Mouse (Mus musculus) liver, adult 10 weeks (tissue): ENCODE measurements around the gene Gtf2e1. TPM values are rescaled to one million over a fixed set of nuclear protein-coding genes. Genes with fewer than 3 reads are reported as not detected.

Source experiments
- polyA plus RNA-seq: library from polyadenylated mRNA; stranded (reverse); fragments of 350-450 nt; fragmentation: Illumina TruSeq; extraction: RNeasy Lipid Tissue Mini Kit (QIAGEN cat#74804); gene quantifications from one replicate; pipeline ENCODE4 v1.2.3, GENCODE M21; 2014; ENCODE audit warnings: low read depth, low replicate concordance

The Gtf2e1 gene
- polyA plus RNA-seq: 10.2 TPM

GRCm38 (mm10) chr16:37539611-37540580 lies at the start of gene Gtf2e1, which contains the start of gene Rabl3:
Gene Gtf2e1 (minus strand): TSS chr16:37539789.
Gene Rabl3 (plus strand): TSS chr16:37539885.

GRCm38 (mm10) chr16:37579994-37580393 lies 40.4 kb upstream of the Gtf2e1 start, which contains the start of gene Hgd:
Gene Hgd (plus strand): TSS chr16:37580153.

Other genes starting within 250 kb of the Gtf2e1 start
- gene Stxbp5l, start 154.8 kb downstream of the Gtf2e1 start, polyA plus RNA-seq: 0.19 TPM
- 23.5 TPM for gene Rabl3, start 96 bp upstream of the Gtf2e1 start, polyA plus RNA-seq
- 833 TPM for gene Hgd, start 40.4 kb upstream of the Gtf2e1 start, polyA plus RNA-seq
- gene Ndufb4, start 114.7 kb upstream of the Gtf2e1 start, polyA plus RNA-seq: 202 TPM
- 4.0 TPM for gene Fstl1, start 237.1 kb upstream of the Gtf2e1 start, polyA plus RNA-seq